Mouse (Mus musculus) lung, postnatal 14 days (tissue): Measurements from ENCODE around the gene Pacsin3.

Experiments
- DNase-seq: peaks from one replicate; pipeline ENCODE4 v3.0.0; 2021

Gene Pacsin3

GRCm38 (mm10) chr2:91308680-91309079, 52.9 kb downstream of the Pacsin3 start:
- DNase-seq: no peak

DNA sequence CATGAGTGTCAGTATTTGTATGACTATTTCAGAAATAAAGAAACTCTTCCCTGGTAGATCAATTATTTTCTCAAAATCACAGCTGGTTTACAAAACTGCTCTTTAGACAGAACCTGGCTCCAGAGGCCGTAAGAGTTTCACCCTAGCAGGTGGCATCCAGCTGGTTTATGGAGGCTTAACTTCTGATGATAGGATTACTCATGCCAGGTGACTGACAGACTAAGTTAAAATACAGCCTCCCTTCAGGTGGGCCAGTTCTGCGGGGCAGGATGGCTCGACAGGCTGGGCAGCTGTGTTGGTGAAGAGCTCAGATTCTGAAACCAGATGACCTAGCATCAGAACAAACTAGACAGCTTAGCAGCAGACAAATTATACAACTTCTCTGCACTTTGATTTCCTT, 53.8 kb downstream of the Pacsin3 start:
- no peak for DNase-seq

DNA sequence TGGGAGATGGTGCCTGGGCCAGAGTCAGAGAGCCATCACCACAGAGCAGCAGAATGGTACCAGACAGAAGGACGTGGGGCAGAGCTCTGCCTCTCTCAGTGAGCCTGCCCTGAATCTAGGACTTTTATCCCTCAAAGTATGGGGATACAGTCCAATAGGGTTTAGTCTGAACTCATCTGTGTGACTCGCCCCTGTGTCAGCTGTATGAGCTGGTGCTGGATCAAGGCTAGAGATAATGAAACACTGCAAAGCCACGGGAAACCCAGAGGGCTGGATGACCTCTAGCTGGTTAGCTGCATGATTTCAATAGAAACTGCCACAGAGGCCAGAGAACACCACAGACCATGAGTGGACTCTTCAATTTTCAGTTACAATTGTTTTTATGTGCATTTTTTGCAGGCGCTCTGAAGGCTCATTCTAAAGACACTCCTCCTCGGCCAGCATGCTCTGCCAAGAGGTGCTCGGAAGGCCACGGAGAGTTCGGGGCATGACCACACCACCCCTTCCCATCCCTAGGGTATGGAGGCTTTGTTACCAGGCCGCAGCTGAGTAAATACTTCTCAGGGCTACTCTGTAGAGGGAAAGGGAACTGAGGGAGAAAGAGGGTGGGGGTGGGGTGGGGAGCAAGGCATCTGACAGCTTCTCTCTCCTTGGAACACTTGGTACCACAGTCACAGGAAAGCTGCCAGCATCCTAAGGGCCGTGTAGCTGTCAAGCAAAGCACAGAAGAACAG, 57.0 kb downstream of the Pacsin3 start:
- DNase-seq: peak; percentile 56

- DNase-seq: no peak
These were observed 58.4 kb downstream of the Pacsin3 start for GRCm38 (mm10) chr2:91314184-91314583.
